Mouse (Mus musculus): ENCODE data around the gene Chuk.

Chuk gene

DNA sequence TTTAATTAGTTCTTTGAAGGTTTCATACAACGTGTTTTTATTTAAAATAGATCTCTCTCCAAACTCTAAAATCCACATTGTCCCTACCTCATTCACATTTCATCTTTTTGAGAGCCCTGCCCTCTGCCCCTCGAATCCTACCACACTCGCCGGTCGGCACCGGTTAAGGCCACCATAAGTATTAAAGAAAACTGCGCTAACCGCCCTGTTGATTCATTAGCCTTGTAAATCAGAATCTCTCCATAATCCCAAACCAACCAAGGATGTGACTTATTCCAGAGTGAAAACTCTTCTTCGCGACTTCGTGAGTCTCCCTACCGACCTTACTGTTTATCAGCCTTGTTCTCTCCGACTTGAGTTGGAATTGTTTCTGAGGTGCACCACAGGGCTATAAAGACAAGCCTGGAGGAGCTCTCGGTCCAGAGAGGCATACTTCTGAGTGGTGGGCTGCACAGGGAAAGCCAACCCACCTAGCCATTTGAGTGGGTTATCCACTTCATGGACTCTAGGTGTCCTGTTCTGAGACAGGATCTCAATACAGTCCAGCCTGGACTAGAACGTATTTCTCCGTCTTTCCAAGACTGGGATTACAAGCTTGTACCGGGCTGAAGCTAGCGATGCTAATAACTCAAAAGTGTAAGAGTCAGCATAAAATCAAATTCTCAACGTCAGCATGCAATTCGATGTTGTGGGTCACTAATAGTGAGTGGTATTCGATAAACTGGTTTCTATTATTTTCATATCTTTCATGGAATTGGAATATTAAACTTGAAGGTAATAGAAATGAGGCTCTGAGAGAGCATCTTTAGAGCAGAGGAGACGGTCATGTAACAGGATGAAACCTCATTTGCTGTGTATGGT, 611 bp upstream of the Chuk start:
- DNase-seq (ENCODE audit: low spot score) = peak; percentile 9

DNA sequence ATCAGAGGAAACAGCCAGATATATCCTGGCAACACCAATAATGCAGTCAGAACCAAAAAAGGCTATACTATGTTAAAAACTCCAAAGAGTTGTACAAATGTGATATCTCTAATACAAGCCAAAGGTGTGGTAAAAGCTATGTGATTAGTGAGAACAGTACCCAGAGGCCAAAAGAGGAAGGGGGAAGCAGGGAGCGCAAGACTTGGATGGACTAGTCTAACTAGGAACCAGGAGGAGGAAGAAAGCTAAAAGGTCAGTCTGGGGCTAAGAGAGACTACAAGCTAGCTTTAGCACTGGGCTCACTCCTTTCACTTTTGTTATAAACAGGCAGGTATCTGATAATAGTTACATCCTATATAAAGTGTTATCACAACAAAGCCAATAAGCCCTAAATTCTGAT, 2.9 kb downstream of the Chuk start:
- no peak for DNase-seq (ENCODE audit: low spot score)

DNA sequence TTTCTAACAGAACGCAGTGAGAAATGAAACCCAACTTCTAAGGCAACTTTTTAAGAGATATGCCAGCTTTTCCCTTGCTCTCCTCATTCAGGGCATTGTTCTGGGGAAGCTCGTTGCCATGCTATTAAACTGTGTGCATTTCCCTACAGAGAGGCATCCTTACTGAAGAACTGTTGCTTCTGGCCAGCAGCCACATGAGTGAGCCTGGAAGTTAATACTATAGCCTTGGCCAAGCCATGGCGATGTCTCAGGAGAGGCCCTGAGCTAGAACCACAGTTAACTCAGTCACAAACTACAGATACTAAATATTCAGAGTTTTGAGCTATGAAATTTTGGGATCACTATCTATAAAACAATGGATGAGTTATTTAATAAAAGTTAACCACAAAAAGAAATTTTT, 4.3 kb downstream of the Chuk start:
- no peak for DNase-seq (ENCODE audit: low spot score)

DNA sequence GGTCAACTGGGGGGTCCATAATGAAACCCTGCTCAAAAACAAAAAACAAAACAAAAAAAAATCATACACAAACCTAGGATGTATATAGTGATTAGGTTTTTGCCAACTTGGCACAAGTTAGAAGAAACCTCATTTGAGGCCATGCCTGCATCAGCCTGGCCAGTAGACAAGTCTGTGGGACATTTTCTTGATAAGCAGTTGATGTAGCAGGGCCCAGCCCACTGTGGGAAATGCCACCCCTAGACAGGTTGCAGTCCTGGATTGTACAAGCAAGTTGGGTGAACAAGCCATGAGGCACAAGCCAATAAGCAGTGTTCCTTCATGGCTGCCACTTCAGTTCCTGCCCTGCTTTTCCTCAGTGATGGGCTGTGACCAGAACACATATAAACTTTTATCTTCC, 6.4 kb downstream of the Chuk start:
- no peak for DNase-seq (ENCODE audit: low spot score)

DNA sequence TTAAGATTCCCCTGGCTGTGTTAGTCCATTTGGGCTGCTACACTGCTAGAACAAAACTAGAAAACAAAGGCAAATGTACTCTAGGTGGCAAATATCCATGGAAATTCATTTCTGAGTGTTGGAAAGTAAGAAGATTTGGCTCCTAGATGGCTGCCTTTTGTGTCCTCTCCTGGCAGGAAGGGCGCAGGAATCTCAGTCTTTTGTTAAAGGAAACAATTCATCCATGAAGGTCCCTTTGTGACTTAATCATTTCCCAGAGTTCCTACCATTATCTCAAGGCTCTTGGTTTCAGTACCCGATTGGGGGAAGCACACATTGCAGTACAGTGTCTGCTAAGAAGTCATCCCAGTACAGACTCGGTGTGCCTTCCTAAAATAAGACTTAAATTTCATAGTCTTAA, 21.0 kb downstream of the Chuk start:
- DNase-seq (ENCODE audit: low spot score) = no peak

DNA sequence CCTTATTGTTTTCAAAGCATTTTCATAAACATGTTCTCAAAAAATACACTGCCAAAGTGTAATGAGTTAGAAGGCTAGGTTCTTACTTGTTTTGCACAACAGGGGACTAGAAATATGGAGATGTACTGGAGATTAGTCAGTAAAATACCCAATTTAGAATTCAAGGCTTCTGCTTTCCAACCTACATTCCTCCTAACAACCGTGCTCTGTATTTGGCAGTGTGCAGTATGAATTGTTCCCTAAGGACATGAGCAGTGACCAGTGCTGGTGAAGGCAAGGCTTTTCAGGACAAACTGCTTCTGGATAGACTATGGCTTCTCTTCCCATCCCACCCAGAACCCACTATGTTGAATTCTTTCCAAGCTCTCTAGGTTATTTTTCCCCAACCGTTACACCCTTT, 26.4 kb downstream of the Chuk start:
- DNase-seq (ENCODE audit: low spot score) = no peak

DNA sequence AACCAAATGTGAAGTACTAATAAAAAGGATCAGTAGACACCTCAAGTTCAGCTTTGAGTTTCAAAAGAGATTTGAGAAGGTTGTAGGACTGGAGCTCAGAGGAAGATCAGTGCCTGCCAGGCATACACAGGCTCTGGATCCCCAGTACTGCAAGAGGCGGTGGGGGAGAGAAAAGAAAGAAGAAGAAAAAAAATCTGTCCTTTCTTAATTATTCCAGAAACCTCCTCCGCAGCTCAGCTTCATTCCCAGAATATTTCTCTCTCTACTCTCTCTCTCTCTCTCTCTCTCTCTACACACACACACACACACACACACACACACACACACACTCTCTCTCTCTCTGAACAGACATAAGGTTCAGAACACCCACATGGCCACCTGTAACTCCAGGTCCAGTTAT, 27.3 kb downstream of the Chuk start:
- no peak for DNase-seq (ENCODE audit: low spot score)

DNA sequence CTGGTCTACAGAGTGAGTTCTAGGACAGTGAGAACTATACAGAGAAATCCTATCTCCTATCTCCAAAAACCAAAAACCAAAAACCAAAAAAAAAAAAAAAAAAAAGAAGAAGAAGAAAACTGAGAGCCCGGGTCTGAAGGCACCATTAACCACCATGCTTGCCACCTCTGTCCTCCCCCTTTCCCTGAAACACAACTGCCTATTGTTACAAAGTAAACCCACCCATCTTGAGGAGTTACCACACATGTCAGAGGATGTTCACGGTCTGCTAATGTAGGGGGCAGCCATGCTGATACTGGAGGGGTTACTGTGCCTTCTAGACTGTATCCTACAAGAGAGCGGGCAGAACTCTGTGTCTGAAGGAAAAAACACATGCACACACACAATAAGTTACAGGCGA, 30.3 kb downstream of the Chuk start:
- no peak for DNase-seq (ENCODE audit: low spot score)

DNA sequence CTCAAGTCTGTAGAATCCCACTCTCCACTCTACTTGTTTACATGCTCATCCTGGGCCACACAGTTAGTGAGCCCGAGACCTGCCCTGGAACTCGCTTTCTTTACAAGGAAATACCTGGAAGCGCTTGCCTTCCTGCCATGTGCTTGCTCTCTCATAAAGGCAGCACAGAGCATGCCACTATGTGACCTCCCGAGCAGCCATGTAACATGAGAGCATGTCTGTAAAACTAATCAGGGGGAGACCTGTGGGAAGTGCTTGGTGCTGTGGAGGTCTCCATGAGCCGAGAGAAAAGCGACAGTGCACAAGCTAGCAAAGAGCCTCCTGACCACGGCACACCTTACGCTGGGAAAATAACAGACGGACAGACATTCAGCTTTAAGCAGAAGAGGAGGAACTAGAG, 30.8 kb downstream of the Chuk start:
- no peak for DNase-seq (ENCODE audit: low spot score)

DNA sequence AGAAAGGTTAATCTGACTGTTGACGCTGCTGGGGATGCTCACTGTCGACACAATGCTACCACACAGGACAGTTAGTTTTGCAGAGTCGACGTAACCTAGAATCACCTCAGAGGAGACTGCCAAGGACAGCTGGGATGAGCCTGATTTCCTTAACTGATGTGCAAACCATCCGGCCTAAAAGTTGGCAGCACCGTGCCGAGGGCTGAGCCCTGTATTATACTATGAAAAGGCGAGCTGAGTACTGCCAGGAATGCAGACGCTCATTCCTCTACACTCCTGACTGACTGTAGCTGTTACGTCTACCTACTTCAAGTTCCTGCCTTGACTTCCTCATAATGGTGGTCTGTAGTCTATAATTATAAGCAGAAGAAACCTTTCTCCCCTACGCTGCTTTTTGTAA, 32.3 kb downstream of the Chuk start:
- DNase-seq (ENCODE audit: low spot score) = no peak

DNA sequence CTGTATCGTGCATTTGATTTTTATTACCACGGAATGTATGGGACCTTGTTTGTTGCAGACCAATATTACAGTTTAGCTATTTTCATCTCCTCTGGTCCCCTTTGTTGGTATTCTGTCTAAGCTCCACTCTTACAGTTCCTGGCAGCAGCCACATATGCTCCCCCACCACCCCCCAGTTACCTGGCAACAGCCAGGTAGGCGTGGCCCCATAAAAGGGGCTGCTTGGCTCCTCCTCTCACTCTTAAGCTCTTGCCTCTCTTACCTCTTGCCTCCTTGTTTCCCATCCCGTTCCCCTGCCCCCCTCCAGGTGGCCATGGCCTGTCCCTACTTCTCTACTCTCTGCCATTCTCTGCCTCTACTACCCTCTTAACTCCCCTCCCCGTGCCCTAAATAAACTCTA, 36.1 kb downstream of the Chuk start:
- DNase-seq (ENCODE audit: low spot score) = no peak

DNA sequence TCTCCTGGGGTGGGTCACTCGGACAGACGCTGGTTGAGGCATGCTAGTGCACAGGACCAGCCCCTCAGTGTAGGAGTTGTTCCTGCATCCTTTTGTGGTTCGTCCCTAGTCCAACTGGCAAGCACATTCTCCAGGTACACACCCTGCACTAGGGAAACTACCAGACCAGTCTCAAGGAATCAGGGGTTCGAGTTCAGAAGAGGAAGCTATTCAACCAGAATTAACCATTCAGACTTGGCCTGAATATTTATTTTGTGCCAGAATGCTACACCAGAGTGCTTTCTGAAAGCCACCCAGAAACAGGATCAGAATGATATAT, 37.4 kb downstream of the Chuk start:
- DNase-seq (ENCODE audit: low spot score) = no peak

DNA sequence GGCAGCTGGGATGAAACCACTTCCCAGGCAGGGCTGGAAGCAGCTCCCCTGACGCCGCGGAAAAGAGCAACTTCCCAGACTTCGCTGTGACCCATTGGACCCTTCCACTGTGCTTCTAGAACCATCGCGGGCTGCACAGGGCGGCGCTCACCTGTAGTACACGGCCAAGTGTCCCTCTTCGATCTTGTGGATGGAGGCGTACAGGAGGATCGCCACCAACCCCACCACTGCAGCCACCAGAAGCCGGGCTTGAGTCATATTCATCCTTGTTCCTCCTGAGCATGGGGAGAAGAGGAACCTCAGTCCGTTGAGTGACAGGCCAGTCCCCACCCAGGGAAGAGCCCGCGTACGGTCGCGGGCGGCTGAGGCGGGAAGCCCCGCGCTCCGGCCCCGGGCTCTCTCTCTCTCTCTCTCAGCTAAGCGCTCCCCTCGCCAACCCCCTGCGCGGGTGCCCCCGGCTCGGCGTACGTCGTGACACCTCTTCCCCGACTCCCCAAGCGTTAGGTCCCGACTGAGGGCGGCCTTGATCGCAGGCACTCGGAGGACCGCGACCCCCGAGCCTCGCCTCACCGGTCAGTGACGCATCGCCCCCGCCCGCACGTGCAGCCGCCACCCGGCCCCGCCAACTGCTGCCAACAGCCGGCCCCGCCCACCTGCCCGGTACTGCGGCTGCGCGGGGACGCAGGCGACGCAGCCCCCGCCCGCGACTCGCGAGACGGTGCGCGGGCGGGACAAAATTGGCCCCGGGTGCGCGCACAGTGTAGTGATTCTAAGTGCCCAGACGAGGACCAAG, 38.0 kb downstream of the Chuk start, which contains the start of gene Erlin1:
Gene Erlin1 (minus strand): TSS at position 665 of the 793 bp plus-strand sequence.
- peak; percentile 93 for DNase-seq (ENCODE audit: low spot score)

DNA sequence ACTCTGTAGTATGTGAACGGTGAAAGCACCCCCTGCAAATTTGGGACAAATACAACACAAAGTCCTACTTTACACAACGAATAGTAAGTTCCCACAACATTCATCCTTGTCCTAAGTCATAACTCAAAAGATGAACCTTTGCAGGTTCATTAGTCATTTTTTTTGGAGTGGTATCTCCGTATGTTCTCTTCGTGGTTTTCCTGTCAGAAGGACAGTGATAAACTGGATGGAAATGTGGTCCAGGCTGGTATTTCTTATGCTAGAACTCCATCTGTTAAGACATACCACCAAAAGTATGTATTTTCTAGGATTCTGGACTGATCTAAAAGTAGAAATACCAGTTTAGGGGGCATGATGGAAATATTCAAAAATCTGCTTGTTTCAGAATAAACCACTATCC, 39.0 kb downstream of the Chuk start:
- no peak for DNase-seq (ENCODE audit: low spot score)

DNA sequence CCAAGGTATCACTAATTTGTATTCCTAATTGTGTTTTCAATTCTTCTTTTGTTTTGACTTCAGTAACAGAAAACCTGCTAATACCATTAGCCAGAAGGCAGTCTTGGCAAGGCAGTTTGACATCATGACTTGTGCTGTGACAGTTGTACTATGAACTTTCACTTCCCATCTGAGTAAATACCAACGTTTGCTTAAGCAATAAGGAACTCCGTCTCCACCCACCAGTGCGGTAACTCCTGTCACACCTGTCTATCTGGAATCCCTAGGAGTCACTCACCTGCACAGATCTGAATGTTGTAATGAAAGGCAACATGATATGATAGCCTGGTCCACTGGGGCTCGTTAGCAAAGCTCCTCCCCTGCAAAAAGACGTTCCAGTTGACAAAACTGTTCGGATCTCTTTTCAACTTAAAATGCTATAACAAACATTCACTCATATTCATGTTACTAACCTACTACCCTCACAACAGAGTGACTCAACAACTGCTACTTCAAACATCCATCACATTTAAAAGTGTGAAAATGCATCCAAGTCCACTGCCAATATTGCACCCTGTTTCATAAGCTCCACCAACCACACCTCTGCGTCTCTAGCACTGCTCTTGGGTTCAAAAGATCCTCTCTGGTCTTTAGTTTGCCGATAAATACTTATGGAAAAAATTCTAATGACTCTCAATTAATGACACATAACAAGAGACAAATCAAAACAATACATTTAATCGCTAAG, 39.8 kb downstream of the Chuk start:
- DNase-seq (ENCODE audit: low spot score) = peak; percentile 15

DNA sequence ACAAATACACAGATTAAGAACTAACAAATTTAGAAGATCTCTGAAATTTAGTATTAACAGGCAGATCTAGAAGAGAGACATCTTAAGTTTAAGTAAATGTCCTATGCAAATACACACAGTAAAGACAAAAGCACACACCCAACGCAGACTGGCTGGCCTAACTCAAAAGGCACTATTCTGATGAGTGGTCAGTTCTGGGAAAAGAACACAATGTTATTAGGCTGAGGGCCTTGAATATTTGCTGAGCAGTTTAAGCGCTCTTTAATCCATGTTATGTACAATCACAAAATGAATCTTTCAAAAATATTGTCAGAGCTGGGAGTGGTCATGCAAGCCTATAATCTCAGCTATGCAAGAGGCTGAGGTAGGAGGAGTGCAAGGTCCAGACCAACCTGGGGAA, 42.5 kb downstream of the Chuk start:
- no peak for DNase-seq (ENCODE audit: low spot score)

DNA sequence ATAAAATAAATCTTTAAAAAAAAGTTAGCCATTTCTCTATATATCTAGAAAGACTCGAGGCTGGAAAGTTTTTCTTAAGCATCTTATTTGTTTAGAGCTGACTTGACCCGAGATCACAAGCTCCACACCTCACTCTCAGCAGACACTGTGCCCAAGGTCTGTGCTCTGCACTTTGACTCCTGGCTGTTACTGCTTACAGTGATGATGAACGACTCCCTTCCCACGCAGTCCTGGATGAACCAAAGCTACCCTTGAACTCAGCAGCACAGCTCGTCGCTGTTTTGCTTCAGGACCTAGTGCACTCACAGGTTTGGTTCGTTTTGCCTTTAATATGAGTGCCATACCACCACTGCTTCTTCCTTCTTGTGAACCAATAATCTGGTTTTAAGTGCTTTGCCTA, 43.5 kb downstream of the Chuk start:
- DNase-seq (ENCODE audit: low spot score) = no peak

DNA sequence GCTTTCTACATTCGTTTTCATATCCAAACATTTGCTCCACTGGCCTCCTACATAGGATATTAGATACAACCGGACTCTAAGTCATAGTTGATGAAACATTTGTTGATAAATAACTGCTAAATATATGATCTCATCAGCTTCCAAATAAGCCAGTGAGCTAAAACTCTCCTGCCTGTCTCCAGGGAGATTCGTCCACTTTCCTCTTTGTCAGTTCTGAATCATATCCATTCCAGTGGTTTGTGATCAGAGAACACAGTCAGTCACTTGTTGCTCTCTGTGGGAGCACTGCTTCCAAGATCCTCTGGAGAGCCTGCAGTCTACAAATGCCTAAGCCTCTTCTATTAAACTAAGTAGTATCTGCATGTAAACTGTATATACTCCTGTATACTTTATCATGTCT, 47.1 kb downstream of the Chuk start:
- DNase-seq (ENCODE audit: low spot score) = no peak

DNA sequence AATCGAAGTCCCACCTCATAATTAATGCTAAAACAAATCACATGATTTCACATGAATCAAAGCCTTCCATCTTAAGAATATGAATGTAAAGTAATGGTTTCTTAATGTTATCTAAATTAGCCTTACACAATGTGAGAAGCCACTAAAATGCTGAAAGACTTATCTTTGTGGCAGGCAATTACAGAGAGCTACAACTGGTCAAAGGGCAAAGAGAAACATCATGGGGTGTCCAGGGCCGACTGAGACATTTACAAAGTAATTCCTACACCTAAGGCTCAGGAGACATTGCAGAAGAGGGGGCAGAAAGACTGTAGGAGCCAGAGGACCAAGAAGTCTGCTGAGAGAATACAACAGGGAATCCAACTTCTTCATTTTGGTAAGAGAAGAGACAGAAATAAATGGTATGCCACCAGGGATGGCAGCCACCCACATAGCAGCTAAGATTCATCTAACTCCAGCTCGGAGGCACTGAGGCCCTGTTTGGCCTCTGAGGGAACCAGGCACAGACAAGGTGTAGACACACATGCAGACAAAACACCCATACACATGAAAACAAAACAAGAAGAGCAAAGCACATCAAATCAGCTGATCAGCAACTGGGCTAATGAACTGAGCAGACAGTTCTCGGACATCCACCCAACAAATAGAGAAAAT, 52.0 kb downstream of the Chuk start:
- DNase-seq (ENCODE audit: low spot score) = no peak

DNA sequence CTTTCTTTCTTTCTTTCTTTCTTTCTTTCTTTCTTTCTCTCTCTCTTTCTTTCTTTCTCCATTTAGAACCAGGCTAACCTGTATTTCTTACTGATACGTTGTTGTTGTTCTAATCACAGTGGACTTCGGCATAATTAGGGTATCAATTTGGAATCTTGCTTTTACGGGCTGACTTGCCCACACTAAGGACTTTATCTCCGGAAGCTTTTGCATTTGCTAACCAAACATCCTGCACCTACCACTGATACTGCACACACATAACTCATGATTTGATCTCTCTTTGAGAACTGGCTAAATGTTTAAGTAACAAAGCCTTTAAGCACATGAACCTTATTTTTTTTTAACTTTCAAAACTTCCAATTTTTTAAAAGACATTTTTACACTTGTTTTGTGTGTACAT, 56.9 kb downstream of the Chuk start:
- DNase-seq (ENCODE audit: low spot score) = no peak

DNA sequence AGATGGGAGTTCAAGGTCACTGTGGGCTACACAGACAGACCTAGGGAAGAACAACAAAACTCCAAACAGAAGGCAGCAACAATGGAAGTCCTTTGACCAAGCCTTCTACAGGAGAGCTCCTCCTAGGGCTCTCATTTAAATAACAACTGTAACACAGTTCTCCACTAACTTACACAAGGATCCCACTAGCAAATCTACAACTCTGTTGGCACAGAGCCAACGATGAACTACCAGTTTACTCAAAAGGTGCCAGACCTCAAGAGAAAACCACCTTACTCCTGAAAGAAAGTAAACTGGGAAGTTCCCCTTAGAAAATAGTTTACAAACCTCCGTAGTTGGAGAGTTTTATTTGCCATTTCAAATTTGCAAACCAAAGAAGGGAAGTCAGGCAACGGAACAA, 58.0 kb downstream of the Chuk start:
- no peak for DNase-seq (ENCODE audit: low spot score)

DNA sequence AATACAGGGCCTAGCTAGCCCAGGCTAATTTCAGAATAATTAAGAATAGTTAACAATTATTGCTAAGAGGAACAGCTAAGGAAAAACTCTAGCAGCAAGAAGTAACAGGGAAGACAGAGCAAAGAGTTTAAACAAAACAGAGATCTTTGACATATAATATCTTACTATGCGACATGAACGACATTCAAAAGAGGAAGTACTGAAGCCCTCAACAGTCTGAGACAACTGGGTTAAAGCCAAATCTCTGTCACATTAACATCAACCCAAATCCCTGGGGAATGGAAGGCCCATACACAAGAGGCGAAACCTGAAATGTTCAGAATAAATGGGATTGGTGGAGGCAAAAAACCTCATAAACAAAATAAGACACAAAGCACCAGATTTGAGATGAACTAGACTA, 61.4 kb downstream of the Chuk start:
- no peak for DNase-seq (ENCODE audit: low spot score)
